Mouse (Mus musculus): Measurements from ENCODE around the gene Golph3l. TPM values are rescaled to one million over a fixed set of nuclear protein-coding genes. Genes with fewer than 3 reads are reported as not detected.

Gene Golph3l
- 9.9 and 10.3 TPM in 2 replicates for polyA plus RNA-seq (2012; rRNA removed)

DNA sequence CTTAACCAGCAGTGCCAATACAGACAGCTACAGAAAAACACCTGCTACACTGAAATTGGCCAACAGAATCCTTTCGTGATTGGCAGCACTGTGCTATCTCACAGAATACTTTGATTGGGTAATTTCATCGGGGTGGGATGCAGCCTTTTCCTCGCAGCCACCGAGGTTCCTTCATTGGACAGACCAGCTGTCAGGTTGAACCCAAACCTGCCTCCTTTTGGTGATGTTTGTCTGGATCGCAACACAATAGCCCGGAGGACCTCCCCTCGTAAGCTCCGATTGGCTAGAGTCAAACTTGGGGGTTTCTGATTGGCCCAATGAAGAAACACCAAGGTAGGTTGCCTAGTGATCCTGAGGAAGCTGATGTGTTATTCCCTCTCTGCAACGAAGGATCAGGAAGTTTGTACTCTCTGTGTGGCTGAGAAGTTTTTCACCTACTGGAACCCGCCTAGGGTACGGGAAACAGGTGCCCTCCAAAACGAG lies at the start of gene Golph3l:
Gene Golph3l, plus strand, starts transcription at position 331 of the 483 bp plus-strand sequence.

DNA sequence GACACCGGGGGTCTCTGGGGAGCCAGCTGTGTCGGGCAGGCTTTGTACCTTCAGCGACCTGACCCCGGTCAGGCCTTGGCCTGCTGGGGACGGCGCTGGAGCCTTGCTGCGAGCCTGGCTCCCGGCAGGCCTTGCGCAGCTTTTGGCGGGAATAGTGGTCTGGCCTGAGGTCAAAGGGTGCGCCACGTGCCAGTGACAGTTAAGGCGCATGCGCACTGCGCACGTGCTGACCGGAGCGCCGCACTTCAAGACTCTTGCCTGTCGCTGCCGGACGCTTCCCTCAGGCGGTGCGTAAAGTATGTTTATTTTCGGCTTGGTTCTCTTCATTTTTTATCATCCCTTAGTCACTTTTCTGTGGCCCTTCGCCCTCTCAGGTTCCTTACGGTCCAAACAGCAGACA lies 29.3 kb upstream of the Golph3l start, which contains the start of gene Hormad1:
Gene Hormad1, plus strand, starts transcription at position 241 of the 400 bp plus-strand sequence.

DNA sequence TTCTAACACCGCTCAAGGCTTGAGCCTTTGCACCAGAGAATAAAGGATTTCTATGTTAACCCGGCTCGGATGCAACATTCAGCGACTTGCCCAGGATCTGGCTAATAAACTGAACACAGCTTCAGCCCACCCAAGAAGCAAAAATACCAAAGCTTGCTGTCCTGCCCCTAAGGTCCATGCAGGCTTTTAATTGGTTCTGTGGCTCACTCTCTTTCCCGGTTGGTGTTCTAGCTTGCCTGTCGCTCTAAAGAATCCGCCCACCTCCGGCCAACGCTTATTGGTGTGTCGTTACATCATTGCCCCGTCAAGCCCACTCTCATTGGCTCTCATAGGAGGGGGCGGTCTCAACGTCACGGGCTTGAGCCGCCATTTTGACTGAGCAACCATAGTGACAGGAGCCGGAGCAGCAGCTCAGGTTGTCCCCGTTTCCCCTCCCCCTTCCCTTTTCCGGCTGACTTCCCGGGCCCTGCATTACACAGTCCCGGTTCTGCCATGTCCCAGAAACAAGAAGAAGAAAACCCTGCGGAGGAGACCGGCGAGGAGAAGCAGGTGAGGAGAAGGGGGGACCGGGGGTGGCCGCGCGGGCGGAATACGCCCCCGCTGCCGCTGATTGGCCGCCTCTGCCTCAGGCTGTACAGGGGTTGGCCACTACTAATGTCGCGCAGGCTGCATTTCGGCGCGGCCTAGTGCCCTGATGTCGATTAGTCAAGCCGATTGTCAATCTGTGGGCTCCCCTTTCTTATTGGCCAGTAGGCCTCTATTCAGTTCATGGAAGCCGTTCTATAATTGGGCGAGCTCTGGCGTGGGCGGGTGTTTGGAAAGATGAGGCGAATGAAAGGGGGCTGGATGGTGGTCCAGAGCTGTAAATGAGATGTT lies 36.1 kb downstream of the Golph3l start, which contains the start of gene Ensa:
Gene Ensa, plus strand, starts transcription at position 366 of the 876 bp plus-strand sequence.

DNA sequence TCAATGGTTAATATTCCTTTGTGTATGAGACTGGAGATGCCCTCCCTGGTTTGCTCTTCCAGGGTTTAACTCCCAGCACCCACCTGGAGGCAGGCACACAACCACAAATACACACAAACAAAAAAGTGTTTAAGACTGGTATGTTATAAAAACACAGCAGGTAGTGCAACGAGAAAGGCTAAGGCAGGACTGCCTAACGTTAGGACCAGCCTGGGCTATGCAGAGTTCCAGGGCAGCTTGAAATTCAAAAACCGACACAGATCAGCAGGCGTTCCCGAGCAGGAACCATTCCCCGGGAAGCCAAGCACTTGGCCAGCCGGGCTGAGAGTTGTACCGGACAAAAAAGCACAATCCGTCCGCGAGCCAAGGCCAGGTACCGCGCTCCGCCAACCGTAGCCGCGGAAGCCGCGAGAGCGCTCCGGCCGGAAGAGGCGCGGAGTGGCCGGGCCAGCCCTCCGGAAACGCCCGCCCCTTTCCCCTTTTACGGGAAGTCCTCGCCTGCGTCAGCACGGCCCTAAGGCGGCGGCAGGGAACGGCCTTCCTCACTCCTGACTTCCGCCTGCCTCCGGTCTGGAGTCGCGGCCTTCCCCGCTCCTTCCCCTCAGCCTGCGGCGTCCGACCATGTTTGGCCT lies 69.6 kb downstream of the Golph3l start, which contains the start of gene Mcl1:
Gene Mcl1, plus strand, starts transcription at position 553 of the 632 bp plus-strand sequence.

Other genes starting within 250 kb of the Golph3l start
- gene Setdb1, start 231.7 kb upstream of the Golph3l start, polyA plus RNA-seq (2012; rRNA removed), result 11.2 and 13.2 TPM in 2 replicates
- gene 4930558C23Rik, start 186.1 kb upstream of the Golph3l start, polyA plus RNA-seq (2012; rRNA removed), result not detected in 2 replicates
- gene Arnt, start 154.5 kb upstream of the Golph3l start, polyA plus RNA-seq (2012; rRNA removed), result 12.3 and 13.4 TPM in 2 replicates
- 1.2 and 1.4 TPM in 2 replicates for gene Ctsk, start 89.7 kb upstream of the Golph3l start, polyA plus RNA-seq (2012; rRNA removed)
- gene Ctss, start 62.1 kb upstream of the Golph3l start, polyA plus RNA-seq (2012; rRNA removed), result 48.7 and 63.1 TPM in 2 replicates
- gene Hormad1, start 29.3 kb upstream of the Golph3l start, polyA plus RNA-seq (2012; rRNA removed), result not detected in 2 replicates
- gene Ensa, start 36.1 kb downstream of the Golph3l start, polyA plus RNA-seq (2012; rRNA removed), result 11.0 and 11.3 TPM in 2 replicates
- 35.9 and 40.1 TPM in 2 replicates for gene Mcl1, start 69.9 kb downstream of the Golph3l start, polyA plus RNA-seq (2012; rRNA removed)
- 0.88 and 1.5 TPM in 2 replicates for gene Adamtsl4, start 99.0 kb downstream of the Golph3l start, polyA plus RNA-seq (2012; rRNA removed)
- gene Ecm1, start 150.6 kb downstream of the Golph3l start, polyA plus RNA-seq (2012; rRNA removed), result 50.8 and 75.0 TPM in 2 replicates
- gene Tars2, start 171.3 kb downstream of the Golph3l start, polyA plus RNA-seq (2012; rRNA removed), result 17.8 and 20.3 TPM in 2 replicates
- 4.3 and 5.5 TPM in 2 replicates for gene Rprd2, start 229.9 kb downstream of the Golph3l start, polyA plus RNA-seq (2012; rRNA removed)

Measured in liver, embryonic 18 days (tissue).